Mouse (Mus musculus): ENCODE data around the gene Rad51b. TPM values are rescaled to one million over a fixed set of nuclear protein-coding genes. Genes with fewer than 3 reads are reported as not detected.

The Rad51b gene
- polyA plus RNA-seq, 1 experiment from 2014 or later = 3.3 TPM

- Histone ChIP-seq H3K27ac (peak overlapping the region; percentile 31; the same call in 1 of the 2 replicates), H3K27me3 (no peaks in the 10 kb centered on the region), H3K9me3 (replicated peaks) (no peaks in the 10 kb centered on the region), H3K4me1 (replicated peaks) (peaks cover 6% of the 10 kb centered on the region; the same call in 1 of the 2 replicates), H3K36me3 (no peaks in the 10 kb centered on the region), H3K9ac (no peak overlapping the region), H3K4me2 (no peak overlapping the region), H3K4me3 (no peak overlapping the region)
- WGBS = 61% methylated on average over 13 of the region's 13 CpGs
- ATAC-seq (replicated peaks; ENCODE audit: insufficient number of reproducible peaks, insufficient read depth, low FRiP score, low read depth) = no peak
Measured at GRCm38 (mm10) chr12:79735341-79735785, 438.3 kb downstream of the Rad51b start.

GRCm38 (mm10) chr12:79735882-79736281 lies 438.8 kb downstream of the Rad51b start:
- 74% methylated on average over 4 of the region's 4 CpGs for WGBS
- no peak for ATAC-seq (replicated peaks; ENCODE audit: insufficient number of reproducible peaks, insufficient read depth, low FRiP score, low read depth)
- Histone ChIP-seq H3K9me3 (replicated peaks) (no peaks in the 10 kb centered on the region), H3K4me2 (no peak overlapping the region), H3K4me3 (no peak overlapping the region), H3K36me3 (no peaks in the 10 kb centered on the region), H3K27ac (peak overlapping the region; percentile 31; the same call in 1 of the 2 replicates), H3K4me1 (replicated peaks) (peaks cover 6% of the 10 kb centered on the region; the same call in 1 of the 2 replicates), H3K27me3 (no peaks in the 10 kb centered on the region), H3K9ac (no peak overlapping the region)

- no peak for ATAC-seq (replicated peaks; ENCODE audit: insufficient number of reproducible peaks, insufficient read depth, low FRiP score, low read depth)
- H3K4me3 ChIP-seq = no peak overlapping the region
- peaks cover 5% of the 10 kb centered on the region; the same call in 1 of the 2 replicates for H3K4me1 ChIP-seq (replicated peaks)
- no peak overlapping the region for H3K27ac ChIP-seq
- no peak overlapping the region for H3K4me2 ChIP-seq
- no peak overlapping the region for H3K9ac ChIP-seq
- no peaks in the 10 kb centered on the region for H3K36me3 ChIP-seq
- H3K9me3 ChIP-seq (replicated peaks) = no peaks in the 10 kb centered on the region
- no peaks in the 10 kb centered on the region for H3K27me3 ChIP-seq
Measured at GRCm38 (mm10) chr12:79738700-79739099, 441.6 kb downstream of the Rad51b start.

- Histone ChIP-seq H3K4me1 (replicated peaks) (peaks cover 11% of the 10 kb centered on the region; the same call in 1 of the 2 replicates), H3K4me2 (no peak overlapping the region), H3K27me3 (no peaks in the 10 kb centered on the region), H3K36me3 (no peaks in the 10 kb centered on the region), H3K27ac (no peak overlapping the region), H3K4me3 (no peak overlapping the region), H3K9me3 (replicated peaks) (no peaks in the 10 kb centered on the region), H3K9ac (no peak overlapping the region)
- no peak for ATAC-seq (replicated peaks; ENCODE audit: insufficient number of reproducible peaks, insufficient read depth, low FRiP score, low read depth)
- 88% methylated on average over 11 of the region's 11 CpGs for WGBS
Measured at GRCm38 (mm10) chr12:79739918-79740639, 443.0 kb downstream of the Rad51b start.

GRCm38 (mm10) chr12:79742211-79742610 lies 445.1 kb downstream of the Rad51b start:
- H3K36me3 ChIP-seq = no peaks in the 10 kb centered on the region
- peaks cover 21% of the 10 kb centered on the region for H3K4me1 ChIP-seq (replicated peaks)
- H3K27me3 ChIP-seq = no peaks in the 10 kb centered on the region
- H3K9me3 ChIP-seq (replicated peaks) = no peaks in the 10 kb centered on the region
- H3K9ac ChIP-seq = no peak overlapping the region
- no peak for ATAC-seq (replicated peaks; ENCODE audit: insufficient number of reproducible peaks, insufficient read depth, low FRiP score, low read depth)
- H3K4me3 ChIP-seq = no peak overlapping the region
- no peak overlapping the region for H3K27ac ChIP-seq
- H3K4me2 ChIP-seq = no peak overlapping the region
- 57% methylated on average over 7 of the region's 7 CpGs for WGBS

GRCm38 (mm10) chr12:79744131-79744530 lies 447.0 kb downstream of the Rad51b start:
- Histone ChIP-seq H3K27ac (no peak overlapping the region), H3K27me3 (no peaks in the 10 kb centered on the region), H3K9ac (no peak overlapping the region), H3K4me2 (no peak overlapping the region), H3K4me3 (no peak overlapping the region), H3K36me3 (no peaks in the 10 kb centered on the region), H3K9me3 (replicated peaks) (no peaks in the 10 kb centered on the region), H3K4me1 (replicated peaks) (peaks cover 32% of the 10 kb centered on the region)
- 55% methylated on average over 6 of the region's 6 CpGs for WGBS
- ATAC-seq (replicated peaks; ENCODE audit: insufficient number of reproducible peaks, insufficient read depth, low FRiP score, low read depth) = peak; percentile 55; the same call in 1 of the 2 replicates

- Histone ChIP-seq H3K4me1 (replicated peaks) (peaks cover 43% of the 10 kb centered on the region), H3K9me3 (replicated peaks) (no peaks in the 10 kb centered on the region), H3K4me2 (no peak overlapping the region), H3K36me3 (no peaks in the 10 kb centered on the region), H3K4me3 (no peak overlapping the region), H3K27me3 (no peaks in the 10 kb centered on the region), H3K9ac (no peak overlapping the region), H3K27ac (no peak overlapping the region)
- WGBS = 65% methylated on average over 5 of the region's 5 CpGs
- ATAC-seq (replicated peaks; ENCODE audit: insufficient number of reproducible peaks, insufficient read depth, low FRiP score, low read depth) = no peak
Measured at GRCm38 (mm10) chr12:79745225-79745624, 448.1 kb downstream of the Rad51b start.

GRCm38 (mm10) chr12:79745845-79746510 lies 448.9 kb downstream of the Rad51b start:
- peaks cover 50% of the 10 kb centered on the region for H3K4me1 ChIP-seq (replicated peaks)
- no peaks in the 10 kb centered on the region for H3K27me3 ChIP-seq
- WGBS = 40% methylated on average over 10 of the region's 10 CpGs
- no peak overlapping the region for H3K4me3 ChIP-seq
- H3K4me2 ChIP-seq = no peak overlapping the region
- H3K9ac ChIP-seq = no peak overlapping the region
- no peak for ATAC-seq (replicated peaks; ENCODE audit: insufficient number of reproducible peaks, insufficient read depth, low FRiP score, low read depth)
- H3K36me3 ChIP-seq = no peaks in the 10 kb centered on the region
- no peaks in the 10 kb centered on the region for H3K9me3 ChIP-seq (replicated peaks)
- no peak overlapping the region for H3K27ac ChIP-seq

GRCm38 (mm10) chr12:79747541-79747940 lies 450.5 kb downstream of the Rad51b start:
- H3K4me1 ChIP-seq (replicated peaks) = peaks cover 62% of the 10 kb centered on the region
- 87% methylated on average over 3 of the region's 3 CpGs for WGBS

GRCm38 (mm10) chr12:79748862-79749261 lies 451.8 kb downstream of the Rad51b start:
- 50% methylated on average over 4 of the region's 4 CpGs for WGBS
- Histone ChIP-seq H3K27ac (peak overlapping the region; percentile 72; the same call in 1 of the 2 replicates), H3K36me3 (no peaks in the 10 kb centered on the region), H3K4me3 (no peak overlapping the region), H3K9ac (no peak overlapping the region), H3K4me2 (no peak overlapping the region), H3K27me3 (no peaks in the 10 kb centered on the region), H3K9me3 (replicated peaks) (no peaks in the 10 kb centered on the region), H3K4me1 (replicated peaks) (peaks cover 62% of the 10 kb centered on the region)
- ATAC-seq (replicated peaks; ENCODE audit: insufficient number of reproducible peaks, insufficient read depth, low FRiP score, low read depth) = no peak

More at GRCm38 (mm10) chr12:79747541-79747940, 450.5 kb downstream of the Rad51b start:
- Histone ChIP-seq H3K9ac (no peak overlapping the region), H3K9me3 (replicated peaks) (no peaks in the 10 kb centered on the region), H3K4me2 (no peak overlapping the region), H3K4me3 (no peak overlapping the region), H3K27me3 (no peaks in the 10 kb centered on the region), H3K36me3 (no peaks in the 10 kb centered on the region), H3K27ac (no peak overlapping the region)
- no peak for ATAC-seq (replicated peaks; ENCODE audit: insufficient number of reproducible peaks, insufficient read depth, low FRiP score, low read depth)

- no peak overlapping the region for H3K4me3 ChIP-seq
- ATAC-seq (replicated peaks; ENCODE audit: insufficient number of reproducible peaks, insufficient read depth, low FRiP score, low read depth) = peak; percentile 76
- peak overlapping the region; percentile 72 for H3K27ac ChIP-seq
- H3K9me3 ChIP-seq (replicated peaks) = no peaks in the 10 kb centered on the region
- WGBS = 18% methylated on average over 10 of the region's 10 CpGs
- no peaks in the 10 kb centered on the region for H3K36me3 ChIP-seq
- H3K4me2 ChIP-seq = peak overlapping the region; percentile 44
- 0 out of 2 replicates have a peak overlapping the region, but pooled peaks have one; percentile 16 for H3K9ac ChIP-seq
- H3K4me1 ChIP-seq (replicated peaks) = peaks cover 59% of the 10 kb centered on the region
- H3K27me3 ChIP-seq = no peaks in the 10 kb centered on the region
Measured at GRCm38 (mm10) chr12:79750253-79751125, 453.4 kb downstream of the Rad51b start.

All from heart, embryonic 15.5 days (tissue).